Mouse (Mus musculus) lung, adult 2 months (tissue): ENCODE measurements around the gene Brd2.

Source experiments
- CTCF ChIP-seq: fragments of 200-500 bp; IDR thresholded peaks from 2 replicates; pipeline ENCODE4 v1.5.1; 2011; ENCODE audit warnings: mild to moderate bottlenecking, low read length, control low read depth; ENCODE audit not compliant: insufficient read depth
- POLR2A ChIP-seq: fragments of 200-500 bp; IDR thresholded peaks from 2 replicates; pipeline ENCODE4 v1.6.1; 2011; ENCODE audit warnings: low read depth, mild to moderate bottlenecking, control low read depth, low read length, borderline replicate concordance; ENCODE audit errors: extremely low read depth

- TF ChIP-seq CTCF (no peak), POLR2A (no peak)
These were observed 12.0 kb upstream of the Brd2 start for GRCm38 (mm10) chr17:34134451-34134850.
